Mouse (Mus musculus) cerebellum, adult 2 months (tissue): ENCODE results near the gene Sirt7. TPM values are rescaled to one million over a fixed set of nuclear protein-coding genes. Genes with fewer than 3 reads are reported as not detected.

Source experiments
- DNase-seq, 2 experiments: peaks; one replicate each; pipeline ENCODE4 v3.0.0; 2021
- H3K27ac ChIP-seq: fragments of 200-500 bp; 2 replicates; pipeline ENCODE4 v1.5.1; 2012; ENCODE audit warnings: low read length, control low read depth, inconsistent platforms; ENCODE audit not compliant: insufficient read depth
- H3K27me3 ChIP-seq: fragments of 200-500 bp; 2 replicates; pipeline ENCODE4 v1.6.1; 2012; ENCODE audit warnings: inconsistent platforms, mild to moderate bottlenecking, low read length, moderate library complexity; ENCODE audit not compliant: control insufficient read depth, insufficient read depth
- H3K4me1 ChIP-seq: fragments of 200-500 bp; 2 replicates; pipeline ENCODE4 v1.6.1; 2011; ENCODE audit warnings: low read length; ENCODE audit not compliant: control insufficient read depth, insufficient read depth
- H3K4me3 ChIP-seq: fragments of 200-500 bp; replicated peaks from 2 replicates; pipeline ENCODE3; 2011; ENCODE audit warnings: mild to moderate bottlenecking, low read depth, low read length, control low read depth; ENCODE audit not compliant: insufficient read depth
- CTCF ChIP-seq: fragments of 200-500 bp; IDR thresholded peaks from 2 replicates; pipeline ENCODE4 v1.5.1; 2011; ENCODE audit warnings: low read depth, mild to moderate bottlenecking, control low read depth, low read length, moderate library complexity, borderline replicate concordance; ENCODE audit not compliant: insufficient read depth
- POLR2A ChIP-seq: fragments of 200-500 bp; IDR thresholded peaks from 2 replicates; pipeline ENCODE4 v1.6.1; 2011; ENCODE audit warnings: low read length, control low read depth, borderline replicate concordance; ENCODE audit not compliant: insufficient read depth
- WGBS: fragments of 180-500 bp; shearing (Covaris S2); methylation state at CpG from one replicate; pipeline ENCODE4 v1.1.7; 2018; 5-methylcytosine and 5-hydroxymethylcytosine counted together
- polyA plus RNA-seq: library from polyadenylated mRNA; depleted of rRNA; stranded (reverse); fragments of >200 nt; gene quantifications from 2 replicates; pipeline ENCODE4 v1.2.3, GENCODE M21; 2012

Gene Sirt7
- polyA plus RNA-seq, 1 experiment, result 80.5 TPM

DNA sequence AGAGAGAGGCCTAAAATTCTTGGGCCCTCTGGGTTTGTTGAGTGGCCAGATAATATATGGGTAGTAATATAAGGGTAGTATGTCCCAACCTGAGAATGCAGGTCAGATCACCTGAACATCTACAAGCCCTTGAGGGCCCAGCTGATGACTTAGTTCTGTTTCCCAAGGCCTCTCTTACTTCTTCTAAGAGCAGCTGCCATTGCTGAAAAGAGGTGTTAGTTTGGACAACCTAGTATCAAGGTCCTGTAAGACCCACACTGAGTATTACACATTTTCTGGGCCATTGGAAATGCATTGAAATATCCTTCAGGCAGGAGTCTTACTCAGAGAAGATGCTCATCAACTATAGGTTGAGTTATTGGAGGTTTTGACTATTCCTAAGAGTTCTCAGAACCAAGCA lies 49.1 kb downstream of the Sirt7 start:
- H3K4me3 ChIP-seq, result no peak overlapping the region
- no peak overlapping the region for H3K27ac ChIP-seq
- DNase-seq, result no peak
- TF ChIP-seq POLR2A (no peak), CTCF (no peak)
- no peaks in the 10 kb centered on the region for H3K27me3 ChIP-seq
- peaks cover 13% of the 10 kb centered on the region for H3K4me1 ChIP-seq

GRCm38 (mm10) chr11:120575046-120575445 lies 50.0 kb downstream of the Sirt7 start:
- WGBS, result 80% methylated on average over 2 of the region's 2 CpGs
- no peak overlapping the region for H3K27ac ChIP-seq
- TF ChIP-seq POLR2A (no peak), CTCF (no peak)

GRCm38 (mm10) chr11:120574278-120574600 lies 50.8 kb downstream of the Sirt7 start:
- no peak for DNase-seq
- TF ChIP-seq POLR2A, result no peak
- Histone ChIP-seq H3K27ac (no peak overlapping the region), H3K4me1 (peaks cover 2% of the 10 kb centered on the region; the same call in 1 of the 2 replicates), H3K27me3 (no peaks in the 10 kb centered on the region), H3K4me3 (no peak overlapping the region)
- 31% methylated on average over 5 of the region's 5 CpGs for WGBS

More at GRCm38 (mm10) chr11:120575046-120575445, 50.0 kb downstream of the Sirt7 start:
- no peak overlapping the region for H3K4me3 ChIP-seq
- H3K4me1 ChIP-seq, result peaks cover 10% of the 10 kb centered on the region
- no peak for DNase-seq
- H3K27me3 ChIP-seq, result no peaks in the 10 kb centered on the region

DNA sequence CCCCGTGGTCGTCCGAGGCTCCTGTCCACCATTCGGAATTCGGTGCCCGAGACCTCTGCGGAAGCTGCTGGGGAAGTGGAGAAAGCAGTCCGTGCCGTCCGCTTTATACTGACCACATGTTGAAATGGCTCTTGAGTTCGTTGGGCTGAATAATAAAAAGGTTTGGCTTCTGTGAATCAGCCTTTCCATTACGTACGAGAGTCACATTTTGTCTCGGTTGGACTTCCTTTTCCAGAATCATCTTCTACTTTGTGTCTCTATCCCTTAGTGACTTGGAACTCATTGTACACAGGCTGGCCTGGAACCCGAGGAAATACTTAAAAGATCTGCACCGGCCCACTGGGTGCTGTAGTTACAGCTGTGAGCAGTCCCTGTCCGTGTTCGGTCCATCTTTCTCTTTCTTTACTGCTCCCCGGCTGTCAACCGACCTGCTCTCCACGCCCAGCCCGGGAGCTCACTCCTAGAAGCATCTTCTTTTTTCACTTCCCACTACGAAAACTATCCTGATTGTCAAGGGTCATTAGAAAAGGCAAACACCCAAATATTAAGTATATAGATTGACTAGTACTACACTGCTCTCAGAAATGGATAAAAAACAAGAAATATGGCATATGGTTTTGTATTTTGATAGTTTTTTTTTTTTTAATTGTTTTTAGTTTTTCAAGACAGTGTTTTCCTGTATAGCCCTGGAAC lies 51.3 kb downstream of the Sirt7 start:
- no peak for DNase-seq
- WGBS, result 0% methylated on average over 23 of the region's 23 CpGs
- Histone ChIP-seq H3K27ac (peak overlapping the region; percentile 78), H3K4me1 (no peaks in the 10 kb centered on the region), H3K4me3 (peak overlapping the region; percentile 86), H3K27me3 (no peaks in the 10 kb centered on the region)
- no peak for TF ChIP-seq CTCF
- no peak for TF ChIP-seq POLR2A

- no peaks in the 10 kb centered on the region for H3K27me3 ChIP-seq
- H3K27ac ChIP-seq, result peak within 1 kb of the TSS; percentile 78
- peak; percentile 100 for DNase-seq
- no peaks in the 10 kb centered on the region for H3K4me1 ChIP-seq
- TF ChIP-seq POLR2A, result peak; percentile 97
- no peak for TF ChIP-seq CTCF
- peak within 1 kb of the TSS; percentile 92 for H3K4me3 ChIP-seq
- WGBS, result under 1% methylated on average over 94 of the region's 94 CpGs
Observed at GRCm38 (mm10) chr11:120572752-120573584, 52.1 kb downstream of the Sirt7 start, which contains the start of gene P4hb. Gene P4hb, minus strand, starts transcription at chr11:120573253.

DNA sequence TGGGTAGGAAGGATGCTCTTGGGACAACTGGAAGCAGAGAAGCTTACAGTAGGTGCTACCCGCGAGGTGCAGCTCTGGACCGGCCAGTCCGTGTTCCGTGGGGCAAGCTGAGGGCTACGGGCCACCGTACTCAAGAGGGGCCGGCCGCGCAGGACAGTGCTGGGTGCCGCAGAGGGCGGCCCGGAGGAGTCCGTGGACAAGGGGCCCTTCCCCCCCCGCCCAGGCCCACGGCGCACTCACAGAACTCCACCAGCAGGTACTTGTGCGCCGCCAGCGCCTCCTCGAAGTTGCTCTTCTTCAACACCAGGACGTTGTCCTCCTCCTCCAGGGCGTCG lies 52.7 kb downstream of the Sirt7 start:
- no peak for DNase-seq
- under 1% methylated on average over 22 of the region's 24 CpGs for WGBS

GRCm38 (mm10) chr11:120571754-120572416 lies 53.2 kb downstream of the Sirt7 start:
- H3K4me1 ChIP-seq, result no peaks in the 10 kb centered on the region
- TF ChIP-seq CTCF, result no peak
- no peak for TF ChIP-seq POLR2A
- no peaks in the 10 kb centered on the region for H3K27me3 ChIP-seq
- DNase-seq, result no peak
- peak overlapping the region; percentile 92 for H3K4me3 ChIP-seq
- H3K27ac ChIP-seq, result peak overlapping the region; percentile 63; the same call in 1 of the 2 replicates
- WGBS, result 8% methylated on average over 11 of the region's 11 CpGs

More for the DNA sequence above, 52.7 kb downstream of the Sirt7 start:
- TF ChIP-seq CTCF (no peak), POLR2A (no peak)
- no peaks in the 10 kb centered on the region for H3K27me3 ChIP-seq
- peak overlapping the region; percentile 92 for H3K4me3 ChIP-seq
- H3K27ac ChIP-seq, result peak overlapping the region; percentile 63
- H3K4me1 ChIP-seq, result no peaks in the 10 kb centered on the region
